Mouse (Mus musculus): ENCODE data around the gene Kiss1r. TPM values are rescaled to one million over a fixed set of nuclear protein-coding genes. Genes with fewer than 3 reads are reported as not detected.

Kiss1r gene
- polyA plus RNA-seq, 1 experiment from 2014 or later = 1.2 TPM

DNA sequence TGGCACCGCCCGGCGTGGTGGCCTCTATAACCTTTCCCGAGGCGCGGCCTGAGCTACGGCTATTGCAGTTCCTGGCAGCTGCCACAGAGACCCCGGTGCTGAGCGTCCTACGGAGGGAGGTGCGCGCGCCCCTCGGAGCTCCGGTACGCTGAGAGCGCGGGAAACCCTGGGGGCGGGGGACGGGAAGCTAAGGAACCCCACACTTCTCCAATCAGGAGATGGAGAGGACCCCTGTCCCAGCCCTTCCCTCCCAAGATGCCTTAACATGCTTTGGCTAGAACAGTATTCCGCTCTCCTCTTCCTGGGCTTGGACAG is 54.4 kb downstream of the Kiss1r start:
- 6% methylated on average over 21 of the region's 21 CpGs for WGBS
- peaks cover 52% of the 10 kb centered on the region for H3K27me3 ChIP-seq
- no peak overlapping the region for H3K27ac ChIP-seq
- peaks cover 42% of the 10 kb centered on the region for H3K36me3 ChIP-seq
- H3K4me1 ChIP-seq = peaks cover 5% of the 10 kb centered on the region
- H3K4me2 ChIP-seq (replicated peaks) = peak overlapping the region; percentile 62
- H3K9me3 ChIP-seq (replicated peaks) = no peaks in the 10 kb centered on the region
- ATAC-seq (ENCODE audit: low FRiP score) = no peak
- peak overlapping the region; percentile 32; the same call in 1 of the 2 replicates for H3K9ac ChIP-seq
- H3K4me3 ChIP-seq = peak overlapping the region; percentile 36

Other genes starting within 250 kb of the Kiss1r start
- 68.1 and 69.4 TPM in 2 replicates for gene Tpgs1, start 247.6 kb upstream of the Kiss1r start, polyA plus RNA-seq (2016; fragmentation: Nextera tagmentation; extraction: Ambion mirVana)
- 121 and 124 TPM in 2 replicates for gene Cdc34, start 234.8 kb upstream of the Kiss1r start, polyA plus RNA-seq (2016; fragmentation: Nextera tagmentation; extraction: Ambion mirVana)
- 1.2 and 1.3 TPM in 2 replicates for gene Gzmm, start 228.0 kb upstream of the Kiss1r start, polyA plus RNA-seq (2016; fragmentation: Nextera tagmentation; extraction: Ambion mirVana)
- 658 and 661 TPM in 2 replicates for gene Bsg, start 212.5 kb upstream of the Kiss1r start, polyA plus RNA-seq (2016; fragmentation: Nextera tagmentation; extraction: Ambion mirVana)
- 0.45 and 0.48 TPM in 2 replicates for gene Hcn2, start 200.3 kb upstream of the Kiss1r start, polyA plus RNA-seq (2016; fragmentation: Nextera tagmentation; extraction: Ambion mirVana)
- 42.7 and 47.5 TPM in 2 replicates for gene Polrmt, start 170.4 kb upstream of the Kiss1r start, polyA plus RNA-seq (2016; fragmentation: Nextera tagmentation; extraction: Ambion mirVana)
- 0.42 and 0.72 TPM in 2 replicates for gene Fgf22, start 161.9 kb upstream of the Kiss1r start, polyA plus RNA-seq (2016; fragmentation: Nextera tagmentation; extraction: Ambion mirVana)
- 103 and 108 TPM in 2 replicates for gene Rnf126, start 150.0 kb upstream of the Kiss1r start, polyA plus RNA-seq (2016; fragmentation: Nextera tagmentation; extraction: Ambion mirVana)
- gene Fstl3, start 139.7 kb upstream of the Kiss1r start, polyA plus RNA-seq (2016; fragmentation: Nextera tagmentation; extraction: Ambion mirVana) = 2.3 and 2.7 TPM in 2 replicates
- gene Prss57, start 126.0 kb upstream of the Kiss1r start, polyA plus RNA-seq (2016; fragmentation: Nextera tagmentation; extraction: Ambion mirVana) = 0.23 and 0.30 TPM in 2 replicates
- 189 and 198 TPM in 2 replicates for gene Palm, start 123.4 kb upstream of the Kiss1r start, polyA plus RNA-seq (2016; fragmentation: Nextera tagmentation; extraction: Ambion mirVana)
- 1.3 and 2.1 TPM in 2 replicates for gene Misp, start 96.0 kb upstream of the Kiss1r start, polyA plus RNA-seq (2016; fragmentation: Nextera tagmentation; extraction: Ambion mirVana)
- gene Ptbp1, start 62.5 kb upstream of the Kiss1r start, polyA plus RNA-seq (2016; fragmentation: Nextera tagmentation; extraction: Ambion mirVana) = 201 and 211 TPM in 2 replicates
- 11.8 and 14.1 TPM in 2 replicates for gene Prtn3, start 42.5 kb upstream of the Kiss1r start, polyA plus RNA-seq (2016; fragmentation: Nextera tagmentation; extraction: Ambion mirVana)
- gene Plppr3, start 42.3 kb upstream of the Kiss1r start, polyA plus RNA-seq (2016; fragmentation: Nextera tagmentation; extraction: Ambion mirVana) = 289 and 290 TPM in 2 replicates
- 0.56 TPM in 1 of 2 replicates, not detected in the other for gene Elane, start 30.7 kb upstream of the Kiss1r start, polyA plus RNA-seq (2016; fragmentation: Nextera tagmentation; extraction: Ambion mirVana)
- gene Cfd, start 26.1 kb upstream of the Kiss1r start, polyA plus RNA-seq (2016; fragmentation: Nextera tagmentation; extraction: Ambion mirVana) = not detected in 2 replicates
- 63.3 and 70.0 TPM in 2 replicates for gene Med16, start 8.0 kb upstream of the Kiss1r start, polyA plus RNA-seq (2016; fragmentation: Nextera tagmentation; extraction: Ambion mirVana)
- gene Gm26602, start 6.1 kb upstream of the Kiss1r start, polyA plus RNA-seq (2016; fragmentation: Nextera tagmentation; extraction: Ambion mirVana) = 25.5 and 54.9 TPM in 2 replicates
- gene R3hdm4, start 4.2 kb downstream of the Kiss1r start, polyA plus RNA-seq (2016; fragmentation: Nextera tagmentation; extraction: Ambion mirVana) = 173 and 184 TPM in 2 replicates
- 4.7 and 5.3 TPM in 2 replicates for gene Arid3a, start 10.1 kb downstream of the Kiss1r start, polyA plus RNA-seq (2016; fragmentation: Nextera tagmentation; extraction: Ambion mirVana)
- 89.4 and 100 TPM in 2 replicates for gene Wdr18, start 43.2 kb downstream of the Kiss1r start, polyA plus RNA-seq (2016; fragmentation: Nextera tagmentation; extraction: Ambion mirVana)
- gene Grin3b, start 53.7 kb downstream of the Kiss1r start, polyA plus RNA-seq (2016; fragmentation: Nextera tagmentation; extraction: Ambion mirVana) = 0.23 and 0.44 TPM in 2 replicates
- gene Tmem259, start 67.4 kb downstream of the Kiss1r start, polyA plus RNA-seq (2016; fragmentation: Nextera tagmentation; extraction: Ambion mirVana) = 23.1 and 25.5 TPM in 2 replicates
- 178 and 204 TPM in 2 replicates for gene Cnn2, start 71.6 kb downstream of the Kiss1r start, polyA plus RNA-seq (2016; fragmentation: Nextera tagmentation; extraction: Ambion mirVana)
- gene Abca7, start 79.5 kb downstream of the Kiss1r start, polyA plus RNA-seq (2016; fragmentation: Nextera tagmentation; extraction: Ambion mirVana) = 6.9 and 7.7 TPM in 2 replicates
- gene Arhgap45, start 99.7 kb downstream of the Kiss1r start, polyA plus RNA-seq (2016; fragmentation: Nextera tagmentation; extraction: Ambion mirVana) = 8.7 and 8.9 TPM in 2 replicates
- gene Polr2e, start 122.8 kb downstream of the Kiss1r start, polyA plus RNA-seq (2016; fragmentation: Nextera tagmentation; extraction: Ambion mirVana) = 163 and 171 TPM in 2 replicates
- 449 and 484 TPM in 2 replicates for gene Gpx4, start 130.2 kb downstream of the Kiss1r start, polyA plus RNA-seq (2016; fragmentation: Nextera tagmentation; extraction: Ambion mirVana)
- gene Sbno2, start 188.6 kb downstream of the Kiss1r start, polyA plus RNA-seq (2016; fragmentation: Nextera tagmentation; extraction: Ambion mirVana) = 15.1 TPM in 2 replicates
- gene Stk11, start 198.8 kb downstream of the Kiss1r start, polyA plus RNA-seq (2016; fragmentation: Nextera tagmentation; extraction: Ambion mirVana) = 13.1 and 16.1 TPM in 2 replicates
- 351 and 385 TPM in 2 replicates for gene Atp5d, start 221.7 kb downstream of the Kiss1r start, polyA plus RNA-seq (2016; fragmentation: Nextera tagmentation; extraction: Ambion mirVana)
- gene Cbarp, start 223.9 kb downstream of the Kiss1r start, polyA plus RNA-seq (2016; fragmentation: Nextera tagmentation; extraction: Ambion mirVana) = 18.4 and 22.3 TPM in 2 replicates
- 42.1 and 54.5 TPM in 2 replicates for gene Midn, start 231.3 kb downstream of the Kiss1r start, polyA plus RNA-seq (2016; fragmentation: Nextera tagmentation; extraction: Ambion mirVana)
- gene Cirbp, start 249.0 kb downstream of the Kiss1r start, polyA plus RNA-seq (2016; fragmentation: Nextera tagmentation; extraction: Ambion mirVana) = 235 and 271 TPM in 2 replicates